Mouse (Mus musculus): ENCODE data around the gene Ms4a14.
"Not testable (repeated sequence)": the region's sequence is repeated elsewhere in the genome, so short reads cannot be mapped to it uniquely, and the experiment has no call there.

GRCm38 (mm10) chr19:11299529-11299928 is 14.7 kb downstream of the Ms4a14 start:
- not testable (repeated sequence) for TF ChIP-seq CTCF, EP300 (IDR thresholded peaks at IDR 0.05; ENCODE audit: low read depth)

Data from liver, embryonic 14.5 days (tissue).